Mouse (Mus musculus) spleen, postnatal 14 days (tissue): ENCODE measurements around the gene Gm3625.
A peak's percentile ranks its signal among the peaks of the same experiment; 100 is the strongest.
"Not testable (repeated sequence)": the region's sequence is repeated elsewhere in the genome, so short reads cannot be mapped to it uniquely, and the experiment has no call there.

Experiments used
- DNase-seq, 2 experiments: peaks; one replicate each; pipeline ENCODE4 v3.0.0; 2021 to 2022; ENCODE audit warnings: low spot score in 2 of 2

Gene Gm3625

DNA sequence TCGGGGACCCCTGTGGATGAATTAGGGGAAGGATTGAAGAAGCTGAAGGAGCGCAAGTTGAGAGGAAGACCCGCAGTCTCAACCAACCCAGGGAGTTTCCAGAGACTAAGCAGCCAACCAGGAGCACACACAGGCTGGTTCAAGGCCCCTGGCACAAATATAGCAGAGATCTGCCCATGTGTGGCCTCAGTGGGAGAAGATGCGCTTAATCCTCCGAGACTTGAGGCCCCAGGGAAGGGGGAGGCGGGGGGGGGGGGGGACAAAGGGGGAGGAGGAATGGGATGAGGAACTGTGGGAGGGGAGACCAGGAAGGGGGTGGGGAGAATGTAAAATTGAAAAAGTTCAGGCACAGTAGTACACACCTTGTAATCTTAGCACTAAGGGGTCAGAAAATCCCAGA, 37.3 kb downstream of the Gm3625 start:
- DNase-seq: no peak

DNA sequence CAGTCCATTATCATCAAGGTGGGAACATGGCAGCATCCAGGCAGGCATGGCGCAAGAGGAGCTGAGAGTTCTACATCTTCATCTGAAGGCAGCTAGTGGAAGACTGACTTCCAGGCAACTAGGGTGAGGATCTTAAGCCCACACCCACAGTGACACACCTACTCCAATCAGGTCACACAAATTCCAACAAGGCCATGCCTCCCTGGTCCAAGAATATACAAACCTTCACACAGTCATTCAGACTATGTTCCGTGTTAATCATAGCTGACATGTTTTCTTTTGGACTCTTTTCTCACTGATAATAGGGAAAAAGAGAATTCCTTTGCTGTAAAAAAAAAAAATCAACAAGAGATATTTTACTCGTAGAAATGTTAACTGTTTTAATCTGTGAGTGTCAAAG, 39.0 kb downstream of the Gm3625 start:
- not testable (repeated sequence) for DNase-seq

DNA sequence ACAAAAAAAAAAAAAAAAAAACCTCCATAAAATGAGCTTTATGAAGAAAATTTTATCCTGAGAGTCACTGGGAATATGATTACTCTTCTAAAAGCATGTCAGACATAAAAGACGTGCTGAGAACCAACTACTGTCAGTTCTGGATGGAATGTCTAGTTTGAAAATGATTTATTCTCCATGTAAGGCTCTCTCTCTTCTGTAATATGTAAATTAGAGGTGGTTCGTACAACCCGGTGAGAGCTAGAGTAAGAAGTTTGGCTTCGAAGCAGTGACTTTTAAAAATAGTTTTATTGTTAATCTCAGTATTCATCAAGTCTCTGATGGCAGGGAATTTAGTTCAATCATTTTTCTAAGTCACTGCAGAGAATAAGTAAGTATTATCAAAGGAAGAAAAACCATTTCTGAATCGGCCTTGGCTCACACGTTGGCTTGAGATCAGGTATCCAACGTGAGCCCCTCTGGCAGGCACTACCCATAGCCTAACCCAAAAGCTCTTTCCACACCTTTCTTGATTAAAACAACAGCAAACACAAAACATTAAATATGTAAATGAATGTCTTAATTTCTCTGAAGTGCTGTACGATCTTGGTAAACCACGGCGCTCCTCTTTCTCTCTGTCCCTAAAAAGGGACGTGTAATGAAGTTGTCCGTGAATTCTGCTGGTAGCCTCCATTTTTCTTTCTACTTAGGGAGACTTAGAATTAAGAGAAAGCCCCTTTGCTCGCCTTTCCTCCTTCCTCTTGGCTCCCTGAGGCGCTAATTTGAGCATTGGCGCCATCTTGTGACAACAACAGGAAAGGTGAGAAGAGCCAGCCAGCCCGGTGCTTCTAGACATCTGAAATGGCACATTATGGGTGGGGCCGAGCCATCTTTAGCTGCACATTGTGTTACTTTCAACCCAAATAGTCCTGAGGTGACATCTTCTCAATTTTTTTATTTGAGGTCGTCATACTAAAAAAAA, 44.4 kb downstream of the Gm3625 start:
- peak; percentile 47 to 65 for DNase-seq

DNA sequence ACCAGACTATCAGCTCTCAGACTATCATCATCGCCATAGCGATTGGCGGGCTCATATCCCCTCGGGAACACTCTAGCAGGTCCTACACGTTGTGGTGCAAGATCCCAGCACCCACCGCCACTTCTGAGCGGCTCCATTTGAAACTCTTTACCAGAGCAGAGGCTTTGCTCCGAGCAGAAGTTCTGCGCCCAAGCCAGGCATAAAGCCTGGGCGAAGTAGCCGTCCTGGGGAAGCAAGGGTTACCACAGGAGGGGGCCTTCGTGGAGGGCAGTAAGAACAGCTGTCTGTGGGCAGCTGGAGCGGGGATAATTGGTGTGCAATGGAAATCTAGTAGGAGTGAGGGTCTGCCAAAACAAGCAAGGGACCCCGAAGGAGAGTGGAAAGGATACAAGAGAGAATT, 45.2 kb downstream of the Gm3625 start:
- no peak for DNase-seq

DNA sequence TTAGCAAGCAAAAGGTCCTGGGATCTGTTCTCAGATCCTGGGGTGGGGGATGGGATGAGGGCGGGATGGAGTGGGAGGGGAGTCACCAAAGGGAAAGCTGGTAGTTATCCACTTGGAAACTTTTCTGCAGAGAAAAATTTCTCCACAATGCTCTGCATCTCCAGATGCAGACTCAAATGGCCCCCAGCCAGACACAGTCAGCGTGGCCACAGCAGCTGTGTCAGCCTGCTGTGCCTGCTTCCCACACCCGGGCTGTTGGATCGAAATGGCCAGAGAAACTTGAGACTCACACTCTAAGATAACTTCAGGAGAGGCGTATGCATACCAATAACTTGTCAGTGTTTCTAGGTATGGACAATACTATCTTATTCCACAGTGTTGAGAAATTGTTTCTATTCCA, 46.2 kb downstream of the Gm3625 start:
- no peak for DNase-seq

DNA sequence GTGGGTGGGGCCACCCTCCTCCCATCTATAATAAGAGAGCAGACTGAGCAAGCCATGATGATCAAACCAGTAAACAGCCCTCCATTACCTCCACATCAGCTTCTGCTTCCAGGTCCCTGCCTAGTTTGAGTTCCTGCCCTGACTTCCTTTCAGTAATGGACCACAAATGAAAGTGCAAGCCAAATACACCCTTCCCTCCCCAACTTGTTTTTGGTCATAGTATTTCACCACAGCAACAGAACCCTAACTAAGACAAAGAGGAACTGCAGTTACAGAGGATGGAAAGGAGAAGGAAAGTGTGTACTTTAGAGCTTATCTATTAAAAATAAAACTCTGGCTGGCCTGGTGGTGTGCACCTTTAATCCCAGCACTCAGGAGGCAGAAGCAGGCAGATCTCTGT, 47.3 kb downstream of the Gm3625 start:
- DNase-seq: no peak

DNA sequence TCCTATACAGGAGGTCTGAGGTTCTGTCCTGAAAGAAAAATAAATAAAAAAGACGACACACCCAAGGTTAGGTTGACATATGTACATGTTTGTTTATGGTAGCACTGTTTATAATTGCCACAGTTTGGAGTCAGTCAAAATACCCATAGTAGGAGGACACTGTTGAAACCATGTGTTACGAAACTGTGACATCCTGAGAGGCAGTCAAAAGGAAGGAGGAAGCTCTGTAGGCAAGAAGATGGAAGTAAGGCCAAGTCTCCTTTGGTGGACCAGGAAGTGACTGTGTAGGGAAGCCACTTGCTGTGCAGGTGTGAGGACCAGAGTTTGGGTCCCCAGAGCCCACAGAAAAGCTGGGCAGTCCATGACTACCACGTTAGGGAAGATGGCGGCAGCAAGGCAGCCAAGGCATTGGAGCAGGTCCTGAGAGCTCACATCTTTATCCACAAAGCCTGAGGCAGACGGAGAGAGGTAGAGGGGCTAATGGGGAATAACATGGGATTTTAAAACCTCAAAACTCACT, 48.3 kb downstream of the Gm3625 start:
- DNase-seq: no peak
